Mouse (Mus musculus): Measurements from ENCODE around the gene Tas2r114. TPM values are rescaled to one million over a fixed set of nuclear protein-coding genes. Genes with fewer than 3 reads are reported as not detected.

The Tas2r114 gene
- total RNA-seq (2021), result not detected

DNA sequence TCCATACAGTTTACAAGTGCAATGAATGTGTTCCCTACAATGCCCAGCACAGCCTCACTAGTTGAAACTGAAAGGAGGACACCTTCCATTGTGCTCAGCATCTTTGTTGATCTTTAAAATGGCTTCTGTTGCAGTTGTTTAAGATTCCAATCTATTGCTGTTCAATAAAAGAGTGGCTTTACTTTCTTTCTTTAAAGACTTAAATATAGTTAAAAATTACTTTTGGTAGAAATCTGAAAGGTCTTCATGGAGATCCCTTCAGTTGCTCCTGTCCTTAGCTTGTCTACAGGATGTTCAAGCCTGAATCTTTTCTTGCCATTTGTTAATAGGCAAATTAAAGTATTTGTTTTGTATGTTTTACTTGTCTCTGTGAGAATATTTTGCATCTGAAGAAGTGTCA lies at the start of gene Tas2r114:
Tas2r114 (minus strand) TSS at position 101 of the 400 bp plus-strand sequence.
- intact Hi-C loops (cut with DNase I), result no loop called here
- DNase-seq (ENCODE audit: low spot score), result no peak

DNA sequence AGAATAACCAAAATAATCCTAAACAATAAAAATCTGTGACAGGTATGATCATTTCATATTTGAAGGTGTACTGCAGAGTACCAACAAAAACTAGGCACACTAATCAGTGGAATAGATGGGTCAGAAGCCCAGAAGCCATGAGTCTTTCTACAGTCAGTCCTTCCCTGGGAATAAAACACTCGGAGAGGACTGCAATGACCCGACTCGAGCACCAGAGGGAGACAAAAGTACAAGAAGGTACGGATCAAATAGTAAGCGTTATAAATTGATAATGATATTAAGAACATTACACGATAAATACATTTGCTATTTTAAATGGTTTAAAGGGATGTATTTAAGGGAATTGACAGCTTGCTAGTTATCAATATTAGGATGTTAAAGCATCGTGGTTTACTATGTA lies 22.9 kb upstream of the Tas2r114 start:
- intact Hi-C loops (cut with DNase I), result no loop called here
- DNase-seq (ENCODE audit: low spot score), result no peak

DNA sequence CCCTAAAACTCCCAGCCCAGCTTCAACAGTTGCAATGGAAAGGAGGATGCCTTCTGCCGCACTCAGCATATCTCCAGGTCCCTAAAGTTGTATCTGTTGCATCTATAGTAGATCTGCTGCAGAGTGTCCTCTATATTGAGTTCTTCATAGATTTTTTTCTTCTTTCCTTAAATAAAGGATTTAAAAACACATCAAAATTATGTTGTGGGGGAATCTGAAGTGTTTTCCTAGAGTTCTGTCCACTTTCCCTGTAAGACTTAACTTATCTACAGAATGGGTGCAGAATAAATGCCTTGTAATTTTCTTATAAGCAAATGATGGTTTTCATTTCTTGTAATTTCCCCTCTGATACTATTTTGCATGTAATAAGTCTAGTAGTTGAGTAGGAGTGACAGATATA lies 2.5 kb downstream of the Tas2r114 start, which contains the start of gene Tas2r105:
Tas2r105 (minus strand) TSS at position 101 of the 400 bp plus-strand sequence.
- DNase-seq (ENCODE audit: low spot score), result no peak
- intact Hi-C loops (cut with DNase I), result no loop called here

DNA sequence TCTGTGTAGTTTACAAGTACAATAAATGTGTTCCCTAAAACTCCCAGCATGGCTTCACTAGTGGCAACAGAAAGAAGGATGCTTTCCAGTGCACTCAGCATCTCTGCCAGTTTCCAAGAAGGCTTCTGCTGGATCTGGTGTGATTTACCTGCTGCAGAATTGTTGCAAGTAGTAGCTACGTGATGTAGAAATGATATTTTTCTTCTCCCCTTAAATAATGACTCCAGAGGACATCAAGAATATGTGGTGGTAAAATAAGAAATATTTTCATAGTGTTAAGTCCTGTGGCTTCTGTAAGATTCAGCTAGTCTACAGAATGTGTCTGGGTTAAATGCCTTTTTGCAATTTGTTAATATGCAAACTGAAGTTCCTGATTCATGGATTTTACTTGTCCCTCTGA lies 4.2 kb downstream of the Tas2r114 start, which contains the start of gene Tas2r104:
Tas2r104 (minus strand) TSS at position 101 of the 400 bp plus-strand sequence.
- no peak for DNase-seq (ENCODE audit: low spot score)
- intact Hi-C loops (cut with DNase I), result no loop called here

DNA sequence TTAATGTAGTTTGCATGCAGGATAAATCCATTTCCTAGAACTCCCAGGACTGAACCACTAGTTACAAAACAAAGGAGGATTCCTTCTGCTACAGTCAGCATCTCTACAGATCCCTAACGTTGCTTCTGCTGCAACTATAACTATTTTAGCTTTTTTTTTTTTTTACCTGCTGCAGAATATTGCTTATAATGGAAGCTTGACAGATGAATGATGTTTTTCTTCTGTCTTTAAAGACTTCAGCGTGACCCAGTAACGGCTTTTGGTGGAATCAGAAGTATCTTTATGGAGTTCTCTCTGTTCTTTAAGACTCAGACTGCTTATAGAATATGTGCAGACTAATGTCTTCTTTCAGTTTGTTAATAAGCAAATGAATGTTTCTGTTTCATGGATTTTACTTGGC lies 11.1 kb downstream of the Tas2r114 start, which contains the start of gene Tas2r106:
Tas2r106 (minus strand) TSS at position 101 of the 400 bp plus-strand sequence.
- no peak for DNase-seq (ENCODE audit: low spot score)
- intact Hi-C loops (cut with DNase I), result no loop called here

DNA sequence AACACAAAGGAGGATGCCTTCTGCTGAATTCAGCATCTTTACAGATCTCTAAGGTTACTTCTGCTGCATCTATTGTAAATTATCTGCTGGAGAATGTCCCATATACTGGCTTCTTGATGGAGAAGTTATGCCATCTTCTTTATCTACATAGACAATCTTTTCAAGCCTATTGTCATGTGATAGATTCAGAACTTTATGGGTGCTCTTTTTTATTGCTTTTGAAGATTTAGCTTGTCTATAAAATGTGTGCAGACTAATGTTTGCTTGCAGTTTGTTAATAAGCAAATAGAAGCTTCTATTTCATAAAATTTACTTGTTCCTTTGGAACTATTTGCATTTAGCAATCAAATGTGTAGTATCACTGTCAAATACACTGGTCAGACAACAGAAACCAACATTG lies 29.8 kb downstream of the Tas2r114 start, which contains the start of gene Tas2r107:
Tas2r107 (minus strand) TSS at position 101 of the 400 bp plus-strand sequence.
- intact Hi-C loops (cut with DNase I), result no loop called here

More for the DNA sequence above, 29.8 kb downstream of the Tas2r114 start, which contains the start of gene Tas2r107:
- no peak for DNase-seq (ENCODE audit: low spot score)

Other genes starting within 250 kb of the Tas2r114 start
- gene 5430401F13Rik, start 203.7 kb downstream of the Tas2r114 start, total RNA-seq (2021), result not detected
- gene Gm6619, start 203.7 kb downstream of the Tas2r114 start, total RNA-seq (2021), result not detected
- gene Tas2r130, start 59.2 kb downstream of the Tas2r114 start, total RNA-seq (2021), result not detected
- not detected for gene Tas2r107, start 29.9 kb downstream of the Tas2r114 start, total RNA-seq (2021)
- not detected for gene Tas2r106, start 11.2 kb downstream of the Tas2r114 start, total RNA-seq (2021)
- not detected for gene Tas2r104, start 4.3 kb downstream of the Tas2r114 start, total RNA-seq (2021)
- not detected for gene Tas2r105, start 2.6 kb downstream of the Tas2r114 start, total RNA-seq (2021)

Measured in heart, postnatal 25 days (tissue).